Mouse (Mus musculus) thymus, adult 18-20 months (tissue): ENCODE data around the gene Tmem56.

Source experiments
- DNase-seq, 2 experiments: peaks; one replicate each; pipeline ENCODE4 v3.0.0; 2022; ENCODE audit warnings: mixed read lengths in 2 of 2

Gene Tmem56

GRCm38 (mm10) chr3:121277557-121277956, 5.3 kb downstream of the Tmem56 start:
- no peak for DNase-seq

GRCm38 (mm10) chr3:121277009-121277408, 5.9 kb downstream of the Tmem56 start:
- DNase-seq, result no peak

DNA sequence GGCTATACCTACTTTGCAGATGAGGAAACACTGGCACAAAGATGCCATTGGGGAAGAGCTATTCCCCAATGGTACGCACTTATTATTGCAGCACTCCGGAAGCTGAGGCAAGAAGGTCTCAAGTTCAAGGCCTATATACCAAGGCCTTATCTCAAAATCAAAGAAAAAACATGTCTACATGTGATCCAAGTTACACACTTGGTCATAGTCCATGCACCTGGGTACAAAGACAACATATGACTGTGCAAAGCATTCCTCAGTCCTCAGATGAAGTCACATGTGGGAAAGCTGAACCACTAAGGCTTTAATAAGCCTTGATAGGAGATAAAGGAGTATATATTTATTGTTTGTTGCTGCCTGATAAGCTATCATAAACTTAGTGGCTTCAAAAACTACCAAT, 8.9 kb downstream of the Tmem56 start:
- no peak for DNase-seq

GRCm38 (mm10) chr3:121272577-121272976, 10.3 kb downstream of the Tmem56 start:
- DNase-seq, result no peak

- no peak for DNase-seq
These were observed 15.6 kb downstream of the Tmem56 start for GRCm38 (mm10) chr3:121267283-121267682.

- no peak for DNase-seq
These were observed 18.7 kb downstream of the Tmem56 start for GRCm38 (mm10) chr3:121264242-121264641.

GRCm38 (mm10) chr3:121263205-121263548, 19.7 kb downstream of the Tmem56 start:
- DNase-seq, result peak in 1 of 2 experiments; percentile 38

GRCm38 (mm10) chr3:121262521-121263204, 20.2 kb downstream of the Tmem56 start:
- DNase-seq, result no peak

DNA sequence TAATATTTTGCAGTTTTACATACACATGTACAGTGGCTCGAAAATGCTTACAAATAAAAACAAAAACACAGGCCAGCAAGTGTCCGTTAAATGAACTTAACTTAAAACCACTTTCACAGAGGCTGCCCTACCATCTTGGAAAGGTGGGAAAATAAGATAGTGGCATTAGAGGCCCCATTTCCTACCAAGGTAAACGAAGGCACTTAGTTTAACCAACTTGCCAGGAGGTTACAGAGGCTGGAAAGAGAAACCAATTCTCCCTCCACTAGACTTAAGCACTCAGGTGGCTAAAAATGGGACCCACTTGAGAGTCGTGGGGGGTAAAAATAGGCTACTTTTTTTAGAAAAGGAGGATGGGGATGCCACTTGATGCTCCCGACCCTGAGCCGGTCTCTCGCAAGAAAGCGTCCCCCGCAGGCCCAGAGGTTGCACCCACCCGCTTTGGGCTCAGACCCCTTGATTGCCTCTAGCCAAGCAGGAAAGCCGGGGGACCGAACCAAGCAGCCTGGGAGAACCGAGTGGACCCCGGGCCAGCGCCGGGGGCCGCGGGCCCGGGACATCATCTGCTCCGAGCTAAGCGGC, 20.9 kb downstream of the Tmem56 start:
- no peak for DNase-seq

- DNase-seq, result no peak
These were observed 21.6 kb downstream of the Tmem56 start for GRCm38 (mm10) chr3:121261251-121261650.

DNA sequence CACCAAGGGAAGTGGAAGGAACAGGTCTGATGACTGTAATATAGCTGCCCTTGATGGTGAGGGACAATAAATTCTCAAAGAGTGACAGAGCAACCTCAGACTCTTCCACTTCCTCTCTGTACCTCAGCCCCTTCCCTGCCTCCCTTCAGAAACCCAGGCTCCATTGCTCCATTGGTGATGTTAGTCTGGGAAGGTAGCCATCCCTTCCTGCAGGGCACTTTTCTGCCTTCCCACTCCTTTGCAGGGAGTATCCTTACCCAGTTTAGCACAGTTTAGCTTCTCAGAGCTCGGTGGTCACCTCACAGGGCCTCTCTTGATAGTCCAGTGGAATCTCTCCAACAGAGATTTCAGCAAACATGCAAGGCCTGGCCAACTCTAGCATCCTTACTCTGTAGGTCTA, 22.1 kb downstream of the Tmem56 start:
- no peak for DNase-seq

GRCm38 (mm10) chr3:121260041-121260440, 22.9 kb downstream of the Tmem56 start:
- no peak for DNase-seq

GRCm38 (mm10) chr3:121258521-121259478, 24.1 kb downstream of the Tmem56 start:
- no peak for DNase-seq

DNA sequence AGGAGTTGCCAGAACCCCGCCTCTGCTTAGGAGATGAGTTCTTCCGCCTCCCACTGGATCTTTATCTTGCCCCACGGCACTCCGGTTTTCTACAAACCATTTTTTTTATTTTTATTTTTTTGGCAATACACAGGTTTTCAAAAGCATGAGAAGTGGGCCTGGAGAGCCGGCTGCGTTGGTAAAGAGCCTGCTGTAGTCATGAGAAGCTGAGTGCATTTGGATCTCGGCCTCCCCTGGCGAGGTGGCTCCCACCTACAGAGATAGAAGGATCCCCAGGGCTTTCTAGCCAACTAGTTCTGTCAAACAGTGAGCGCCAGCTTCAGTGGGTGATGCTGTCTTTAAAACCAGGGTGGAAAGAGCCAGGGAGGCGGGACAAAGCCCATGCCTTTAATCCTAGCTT, 25.5 kb downstream of the Tmem56 start:
- no peak for DNase-seq

- DNase-seq, result no peak
These were observed 26.8 kb downstream of the Tmem56 start for GRCm38 (mm10) chr3:121256131-121256530.

DNA sequence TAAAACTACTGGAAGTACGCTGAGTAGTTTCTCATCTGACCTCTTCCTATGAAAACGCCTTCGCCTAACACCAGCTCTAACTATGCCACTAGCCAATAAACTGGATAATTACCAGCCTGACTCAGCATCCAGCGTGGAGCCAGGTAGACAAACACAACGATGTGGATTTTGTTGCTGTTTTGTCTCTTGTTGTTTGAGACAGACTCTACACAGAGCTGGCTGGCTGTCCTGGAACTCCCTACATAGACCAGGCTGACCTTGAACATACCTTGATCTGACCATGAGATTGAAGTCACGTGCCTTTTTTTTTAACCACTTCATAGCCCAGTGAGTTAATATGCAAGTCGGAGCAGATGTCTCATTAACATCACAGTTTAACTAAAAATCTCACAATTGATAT, 27.4 kb downstream of the Tmem56 start:
- DNase-seq, result no peak

- no peak for DNase-seq
These were observed 32.1 kb downstream of the Tmem56 start for GRCm38 (mm10) chr3:121250576-121251433.

DNA sequence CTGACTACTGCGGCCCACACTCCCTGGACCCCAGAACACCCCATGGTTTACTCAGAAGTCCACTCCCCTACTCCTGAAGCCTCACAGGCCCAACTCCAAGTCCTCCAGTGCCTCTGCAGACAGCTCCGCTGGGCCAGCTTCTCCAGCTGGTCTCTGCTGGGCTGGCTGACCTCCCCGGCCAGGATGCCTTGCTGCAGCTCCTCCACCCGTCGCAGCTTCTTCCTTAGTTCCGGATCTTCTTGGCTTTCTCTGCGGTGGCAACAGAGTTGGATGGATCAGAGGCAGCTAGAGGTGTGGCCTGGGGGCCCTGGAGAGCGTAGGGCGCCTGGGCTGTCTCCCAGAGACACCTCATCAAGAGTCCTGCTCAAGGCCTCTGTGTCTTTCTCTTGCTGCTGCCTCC, 32.9 kb downstream of the Tmem56 start:
- DNase-seq, result no peak

- no peak for DNase-seq
These were observed 40.0 kb downstream of the Tmem56 start for GRCm38 (mm10) chr3:121242941-121243340.

DNA sequence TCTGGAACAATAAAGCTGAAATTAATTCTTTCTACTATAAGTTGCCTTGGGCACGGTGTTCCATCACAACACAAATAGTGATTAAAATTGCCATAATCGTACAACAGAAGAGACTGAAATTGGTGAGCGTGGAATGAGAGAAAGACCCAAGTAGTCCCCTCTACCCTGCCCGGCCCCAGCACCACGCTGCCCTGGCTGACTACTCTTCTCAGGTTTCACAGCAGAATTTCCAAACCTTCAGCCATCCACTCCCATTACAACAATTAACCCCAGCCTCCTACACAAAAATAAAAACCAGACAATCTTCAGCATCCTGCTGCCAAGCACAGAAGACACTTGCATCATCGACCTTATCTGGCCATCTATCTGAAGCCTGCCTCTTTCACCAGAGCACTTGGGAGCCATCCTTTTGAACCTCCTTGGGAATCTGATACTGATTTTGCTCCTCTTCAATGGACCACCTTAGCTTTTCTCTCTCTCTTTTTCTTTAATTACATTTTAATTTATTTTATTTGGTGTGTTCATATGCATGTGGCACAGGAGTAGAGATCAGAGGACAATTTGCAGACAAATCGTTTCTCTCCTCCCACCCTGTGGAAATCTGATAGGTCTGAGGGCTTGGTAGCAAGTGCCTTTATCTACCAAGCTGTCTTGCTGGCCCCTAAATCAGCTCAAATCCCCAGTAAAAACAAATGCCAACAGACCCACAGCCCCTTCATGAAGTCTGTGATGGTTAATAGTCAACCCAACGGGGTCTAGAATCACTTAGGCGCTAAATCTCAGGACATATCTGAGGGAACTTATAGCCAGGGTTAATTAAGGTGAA, 40.6 kb downstream of the Tmem56 start:
- no peak for DNase-seq

GRCm38 (mm10) chr3:121240362-121241040, 42.4 kb downstream of the Tmem56 start:
- no peak for DNase-seq
